Mouse (Mus musculus) granulocyte monocyte progenitor cell, adult 5-6 weeks (primary cell): ENCODE results near the gene Rfx3. TPM values are rescaled to one million over a fixed set of nuclear protein-coding genes. Genes with fewer than 3 reads are reported as not detected.

Experiments used
- ATAC-seq: replicated peaks from 2 replicates; pipeline ENCODE4 v1.8.0; 2016; ENCODE audit warnings: mild to moderate bottlenecking, moderate TSS enrichment, inconsistent platforms; ENCODE audit not compliant: poor library complexity, severe bottlenecking
- total RNA-seq, 2 experiments: library from RNA; stranded (forward) in 1 of 2; stranded (reverse) in 1 of 2; fragments of 200-712, 200-1000 nt in 1 of 2; fragments of >200 nt in 1 of 2; fragmentation: Nextera tagmentation in 1 of 2; gene quantifications; 2 replicates each; pipeline ENCODE4 v1.2.3; 2014 to 2017

Gene Rfx3
- total RNA-seq, 2 experiments from 2014 or later: 4.8 to 10.0 TPM

DNA sequence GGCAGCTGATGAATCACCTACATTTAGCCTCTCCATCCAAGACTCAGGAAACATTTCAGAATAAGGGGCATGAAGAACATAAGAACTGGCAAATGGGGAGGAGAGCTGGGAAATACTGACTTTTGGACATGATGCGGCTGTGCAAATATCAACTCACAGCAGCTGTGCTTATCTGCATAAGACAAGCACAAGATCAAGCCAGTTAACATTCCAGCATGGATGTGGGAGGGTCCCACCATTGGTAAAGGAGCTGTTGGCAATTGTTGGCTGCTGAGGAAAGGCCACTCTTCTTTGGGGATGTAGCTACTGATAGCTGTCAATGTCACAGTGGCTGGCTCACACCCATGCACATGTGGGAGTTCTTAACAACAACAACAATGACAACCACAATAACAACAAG, 263.7 kb downstream of the Rfx3 start:
- no peak for ATAC-seq

DNA sequence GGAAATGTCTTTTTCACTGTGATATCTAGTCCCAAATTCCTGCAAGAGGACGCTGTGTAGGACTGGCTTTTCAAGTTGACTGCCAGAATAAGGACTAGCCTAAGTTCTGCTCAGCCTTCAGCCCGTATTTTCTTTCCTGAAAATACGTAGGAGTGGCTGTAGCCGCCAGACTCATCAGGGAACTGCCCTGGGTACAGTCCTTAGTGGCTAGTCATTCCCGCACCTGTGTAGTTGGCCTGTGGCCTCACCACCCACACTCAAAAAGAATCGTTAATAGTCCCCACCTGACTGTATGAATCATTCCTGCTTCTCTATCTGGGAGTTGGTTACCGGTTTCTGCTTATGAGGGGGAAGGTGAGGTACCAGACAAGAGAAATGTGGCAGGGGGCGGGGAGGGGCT, 272.1 kb downstream of the Rfx3 start:
- ATAC-seq: no peak

DNA sequence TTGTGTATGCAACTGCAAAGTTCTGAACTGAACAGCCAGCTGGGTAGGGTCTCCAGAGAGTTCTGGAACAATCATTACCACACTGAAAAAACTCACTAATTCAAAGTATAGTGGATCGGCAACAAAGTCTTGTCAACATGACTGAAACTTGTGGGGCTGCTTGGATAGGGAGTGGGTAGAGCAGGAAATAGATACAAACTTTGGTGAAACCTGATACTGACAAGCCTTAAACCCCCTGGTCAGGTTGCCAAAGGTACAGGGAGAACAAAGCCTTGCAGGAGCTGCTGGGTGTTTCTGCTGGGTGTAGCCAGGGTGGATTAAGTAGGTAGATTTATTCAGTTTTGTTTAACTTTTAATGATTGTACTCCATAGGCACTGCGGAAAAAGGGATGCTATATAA, 274.4 kb downstream of the Rfx3 start:
- ATAC-seq: no peak

DNA sequence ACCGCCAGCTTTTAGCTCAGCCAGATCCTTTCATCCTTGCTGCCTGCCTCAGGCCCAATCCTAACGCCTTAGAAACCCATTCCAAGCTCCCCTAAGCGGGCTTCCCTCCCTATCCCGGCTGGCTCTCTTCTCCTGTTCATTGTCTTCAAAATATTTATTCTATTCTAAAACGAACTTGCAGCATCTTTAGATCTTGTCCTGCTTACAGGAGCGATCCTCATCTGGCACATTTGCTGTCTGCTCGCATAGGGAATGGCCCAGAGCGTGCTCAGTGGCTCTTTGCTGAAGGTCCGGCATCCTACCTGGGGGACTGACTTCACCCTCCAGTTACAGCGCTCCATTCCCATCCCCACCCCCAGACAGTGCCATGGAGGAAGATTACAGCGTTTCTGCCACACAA, 292.0 kb downstream of the Rfx3 start:
- no peak for ATAC-seq

GRCm38 (mm10) chr19:27716274-27716673, 294.7 kb downstream of the Rfx3 start:
- no peak for ATAC-seq
